Mouse (Mus musculus) gastrocnemius, adult 8-10 months (tissue): ENCODE measurements at regions not wholly inside any gene's neighbourhood (a gene's known extent, or its start where the extent isn't known, plus 50 kb on each side); places are given as distances from the start of the nearest gene placed in this dataset.
"Not testable (repeated sequence)": the region's sequence is repeated elsewhere in the genome, so short reads cannot be mapped to it uniquely, and the experiment has no call there.

ENCODE experiments used
- DNase-seq, 2 experiments: peaks; one replicate each; pipeline ENCODE4 v3.0.0; 2022; ENCODE audit warnings: low spot score in 2 of 2

DNA sequence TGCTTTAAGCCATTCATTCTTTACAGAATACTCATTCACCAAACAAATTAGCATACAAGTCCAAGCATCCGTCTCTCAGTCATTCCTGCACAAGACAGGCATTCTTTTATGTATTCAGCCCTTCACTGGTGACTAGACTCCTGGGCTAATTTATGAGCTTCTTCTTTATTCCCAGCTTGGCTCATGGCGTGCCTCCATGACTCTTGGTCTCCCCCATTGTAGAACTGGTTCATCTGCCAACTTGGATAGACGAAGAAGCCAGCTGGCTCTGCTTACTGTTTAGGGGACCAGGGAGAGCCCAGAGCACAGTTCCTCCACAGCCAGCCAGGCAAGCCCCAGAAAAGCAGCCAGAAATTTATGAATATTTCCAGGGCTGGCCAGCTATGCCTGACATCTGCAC lies 421.2 kb upstream of the N6amt1 start:
- DNase-seq, result peak; percentile 41 to 72

DNA sequence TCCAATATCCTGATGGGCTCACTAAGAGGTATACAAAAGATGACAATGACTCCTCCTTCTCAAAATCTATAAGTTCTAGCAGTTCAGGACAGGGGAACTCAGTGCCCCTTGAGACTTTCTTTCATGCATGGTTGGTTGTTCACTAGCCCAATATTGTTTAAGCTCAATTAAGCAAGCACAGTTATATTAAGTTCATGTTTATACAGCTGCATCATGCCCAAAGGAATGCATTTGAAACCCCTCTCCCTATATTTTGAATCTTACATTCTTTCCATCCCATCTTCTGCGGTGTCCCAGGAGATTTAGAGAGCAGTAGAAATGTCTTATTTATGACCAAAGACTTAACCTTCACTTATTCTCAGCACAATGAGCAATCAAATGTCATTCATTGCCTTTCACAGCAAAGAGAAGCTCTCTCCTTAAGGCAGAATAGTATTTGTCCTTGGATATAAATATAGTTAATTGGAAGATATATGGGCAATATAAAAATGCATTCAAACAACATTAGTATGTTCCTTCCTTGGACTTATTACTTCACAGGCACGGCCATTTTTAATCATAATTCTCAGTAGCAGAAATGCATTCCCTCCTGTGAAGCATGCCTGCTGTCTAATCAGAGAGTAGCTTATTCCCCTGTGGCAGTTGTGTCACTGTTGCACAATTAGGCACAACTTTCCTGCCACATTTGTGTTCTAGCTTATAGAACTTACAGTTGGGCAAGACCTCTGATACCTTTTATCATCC lies 455.8 kb upstream of the N6amt1 start:
- DNase-seq, result no peak

DNA sequence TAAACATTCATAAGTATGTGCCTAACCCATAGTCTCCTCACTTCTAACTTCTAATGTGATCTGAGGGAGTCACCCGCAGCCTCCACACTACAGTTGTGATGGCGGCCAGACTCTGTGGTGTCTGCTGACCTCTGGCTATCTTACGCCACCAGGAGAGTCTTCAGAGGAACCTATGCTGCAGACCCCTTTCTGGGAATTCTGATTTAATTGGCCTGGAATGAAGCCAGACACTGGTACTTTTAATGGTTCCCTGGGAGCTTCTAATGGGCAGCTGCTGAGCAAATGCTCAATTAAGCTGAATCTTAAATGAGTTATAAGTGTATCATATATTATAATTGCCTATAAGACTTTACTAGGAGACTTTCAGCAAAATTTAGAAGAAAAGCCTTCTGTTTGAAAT lies 459.0 kb upstream of the N6amt1 start:
- no peak for DNase-seq

DNA sequence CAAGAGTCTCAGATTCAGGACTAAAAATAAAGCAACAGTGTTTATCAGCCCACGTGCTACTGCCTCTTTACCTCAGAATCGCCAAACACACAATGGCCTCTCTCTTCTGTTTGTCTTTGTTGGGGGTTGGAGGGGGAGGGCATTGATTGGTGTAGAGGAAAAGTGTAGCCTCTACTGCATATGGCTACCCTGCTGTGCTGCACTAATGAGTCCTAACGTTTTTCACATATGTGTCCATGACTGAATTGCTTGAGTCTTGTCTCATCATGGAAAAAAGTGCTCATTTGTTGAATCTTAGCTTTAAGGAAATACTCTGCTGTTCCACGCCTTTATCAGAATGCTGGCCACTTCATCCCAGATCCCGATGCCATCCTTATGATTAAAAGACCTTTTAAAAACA lies 459.7 kb upstream of the N6amt1 start:
- no peak for DNase-seq

DNA sequence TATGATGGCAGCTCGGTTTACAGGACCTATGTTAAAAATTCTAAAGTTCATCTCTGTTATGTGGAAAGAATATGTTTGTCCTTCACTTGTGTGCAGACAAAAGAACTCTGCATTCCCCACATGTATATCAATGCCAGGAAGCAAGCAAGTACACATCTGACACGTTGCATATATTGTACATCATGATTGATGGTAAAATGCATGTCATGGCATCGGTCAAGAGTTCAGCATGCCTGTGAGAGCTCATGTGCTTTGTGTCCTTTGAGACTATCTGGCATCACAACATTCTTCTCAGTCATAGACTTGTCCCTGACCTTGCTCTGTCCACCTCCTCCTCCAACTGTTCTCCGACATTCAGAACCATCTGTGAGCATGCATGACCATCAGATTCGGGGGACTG lies 465.6 kb upstream of the N6amt1 start:
- no peak for DNase-seq

DNA sequence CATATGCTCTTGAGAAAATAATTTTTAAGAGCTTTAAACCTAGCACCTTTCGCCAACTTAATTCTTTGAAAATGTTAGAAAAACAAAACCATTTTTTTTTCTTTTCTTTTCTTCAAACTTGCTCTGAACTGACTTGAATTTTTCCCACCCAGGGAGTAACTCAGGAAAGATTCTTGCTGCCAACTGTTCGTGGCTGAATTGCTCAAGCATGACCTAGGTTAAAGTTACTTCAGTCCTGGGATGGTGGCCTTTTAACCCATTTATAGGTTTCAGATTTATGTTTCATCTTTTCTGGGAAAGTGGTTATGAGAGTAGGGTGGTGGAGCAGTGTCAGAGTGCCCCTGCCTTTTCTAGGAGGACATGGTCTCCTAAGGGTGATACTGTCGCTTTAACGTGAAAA lies 466.4 kb upstream of the N6amt1 start:
- no peak for DNase-seq

DNA sequence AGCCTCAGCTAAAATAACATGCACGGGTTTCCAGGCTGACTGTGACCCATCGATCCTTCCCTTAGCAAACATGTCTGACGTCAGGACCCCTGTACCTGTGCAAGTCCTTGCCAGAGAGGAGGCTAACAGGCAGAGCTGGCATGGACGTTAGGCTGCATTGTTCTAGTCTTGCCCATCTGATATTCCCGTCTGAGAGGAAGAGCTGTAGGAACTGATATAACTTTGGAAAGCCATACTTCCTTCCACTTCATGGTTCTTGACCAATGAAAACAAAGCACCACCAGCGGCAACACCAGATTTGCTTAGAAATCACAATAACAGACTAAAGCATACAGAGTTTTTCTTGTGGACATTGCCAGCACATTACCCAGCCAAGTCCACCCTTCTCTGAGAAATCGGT lies 470.1 kb upstream of the N6amt1 start:
- no peak for DNase-seq

DNA sequence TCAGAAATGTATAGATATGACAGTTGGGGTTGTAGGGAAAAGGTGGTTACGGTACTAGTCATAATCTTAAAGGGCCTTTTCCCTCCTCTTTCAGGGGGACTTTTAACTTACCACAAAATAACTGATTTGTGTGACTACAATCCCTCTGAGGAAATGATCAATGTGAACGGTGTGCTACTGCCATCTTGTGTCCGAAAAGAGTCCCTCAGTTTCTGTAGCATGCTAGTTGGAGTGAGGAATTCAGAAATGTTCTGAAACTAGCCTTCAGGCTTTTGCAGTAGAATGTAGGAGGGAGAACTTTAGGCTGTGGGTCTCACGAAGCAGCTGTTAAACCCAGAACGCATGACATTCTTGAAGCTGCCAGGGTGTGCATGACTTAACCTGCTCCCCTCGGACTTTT lies 471.5 kb upstream of the N6amt1 start:
- DNase-seq, result no peak

DNA sequence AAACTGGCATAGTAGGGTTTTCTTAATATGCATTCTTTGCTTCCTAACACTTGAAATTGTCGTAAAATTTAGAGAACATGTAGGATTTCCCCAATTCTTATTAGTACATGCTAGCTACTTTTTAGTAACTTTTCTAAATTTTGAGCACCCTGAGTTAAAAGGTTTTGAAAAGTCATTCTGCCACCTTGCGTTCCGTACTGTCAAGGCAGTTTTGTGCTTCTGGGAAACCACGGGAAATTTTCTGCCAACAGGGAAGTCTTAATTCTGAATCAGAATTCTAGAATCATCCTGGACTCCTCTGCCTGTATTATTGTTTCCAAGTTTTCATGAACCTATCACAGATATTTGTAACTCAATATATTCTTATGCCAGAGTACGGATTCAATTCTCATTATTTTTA lies 472.4 kb upstream of the N6amt1 start:
- DNase-seq, result no peak

DNA sequence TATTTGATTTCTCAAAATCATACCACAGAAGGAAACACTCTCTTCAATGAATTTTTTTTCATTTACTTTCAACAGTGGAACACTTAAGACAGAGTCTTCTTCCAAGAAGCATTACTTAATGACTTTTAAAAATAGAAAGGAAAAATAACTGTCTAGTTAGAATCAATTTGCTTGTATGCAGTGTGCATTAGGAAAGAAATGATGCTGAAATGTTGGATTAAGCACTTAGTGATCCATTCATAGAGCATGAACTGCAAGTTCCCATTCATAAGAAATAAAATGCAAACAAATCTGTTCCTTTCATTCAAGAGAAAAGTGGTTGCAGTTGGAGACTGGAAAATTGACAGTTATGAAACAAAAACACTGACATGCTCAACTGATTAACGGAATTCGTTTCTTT lies 493.2 kb upstream of the N6amt1 start:
- DNase-seq, result no peak

DNA sequence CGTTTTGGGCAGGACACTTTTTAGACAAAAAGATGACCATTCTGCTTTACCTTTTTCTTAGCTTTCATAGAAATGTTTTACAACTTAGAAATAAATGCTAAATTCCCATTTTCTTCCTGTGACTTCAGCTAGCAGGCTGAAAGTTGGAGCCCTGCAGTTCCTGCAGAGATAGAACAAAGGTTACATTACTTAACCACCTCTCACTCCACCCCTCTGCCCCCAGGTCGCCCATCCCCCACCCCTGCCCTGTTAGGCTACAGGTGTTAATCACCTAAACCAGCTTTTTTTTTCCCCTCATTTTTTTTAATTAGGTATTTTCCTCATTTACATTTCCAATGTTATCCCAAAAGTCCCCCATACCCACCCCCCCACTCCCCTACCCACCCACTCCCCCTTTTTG lies 498.1 kb upstream of the N6amt1 start:
- no peak for DNase-seq

DNA sequence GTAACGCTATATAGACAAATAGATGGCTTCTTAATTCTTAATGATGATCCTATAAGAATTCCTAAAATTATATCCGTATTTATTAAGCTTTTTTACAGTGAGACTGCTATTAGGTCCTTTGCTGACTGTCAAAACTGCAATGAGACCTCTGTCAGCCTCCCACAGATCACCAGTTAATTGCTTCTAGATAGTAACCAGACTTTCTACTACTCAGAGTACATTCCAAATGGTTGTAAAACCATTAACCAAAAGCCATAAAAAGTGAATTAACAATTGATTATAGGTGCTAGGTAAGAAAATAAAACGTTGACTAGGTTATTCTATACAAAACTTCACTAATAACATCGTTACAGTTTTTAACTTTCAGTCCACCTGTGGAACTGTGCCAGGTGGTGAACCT lies 498.7 kb upstream of the N6amt1 start:
- no peak for DNase-seq

DNA sequence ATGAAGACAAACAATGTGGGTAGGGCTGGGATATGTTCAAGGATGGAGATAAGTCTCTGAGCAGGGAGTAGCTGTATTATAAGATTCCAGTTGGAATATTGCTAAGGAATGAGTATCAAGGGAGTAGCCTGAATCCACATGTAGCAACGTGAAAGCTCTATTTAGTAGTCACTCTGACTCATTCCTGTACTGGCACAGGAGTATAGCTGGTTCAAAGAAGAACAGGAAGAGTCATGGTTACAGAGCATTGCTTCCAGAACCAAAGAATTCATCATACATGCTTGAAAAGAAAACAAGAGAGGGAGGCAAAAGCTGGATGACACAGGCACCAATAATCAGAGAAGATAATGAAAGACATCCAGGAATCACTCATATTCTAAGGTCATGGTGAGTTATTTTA lies 500.6 kb upstream of the N6amt1 start:
- DNase-seq, result no peak

DNA sequence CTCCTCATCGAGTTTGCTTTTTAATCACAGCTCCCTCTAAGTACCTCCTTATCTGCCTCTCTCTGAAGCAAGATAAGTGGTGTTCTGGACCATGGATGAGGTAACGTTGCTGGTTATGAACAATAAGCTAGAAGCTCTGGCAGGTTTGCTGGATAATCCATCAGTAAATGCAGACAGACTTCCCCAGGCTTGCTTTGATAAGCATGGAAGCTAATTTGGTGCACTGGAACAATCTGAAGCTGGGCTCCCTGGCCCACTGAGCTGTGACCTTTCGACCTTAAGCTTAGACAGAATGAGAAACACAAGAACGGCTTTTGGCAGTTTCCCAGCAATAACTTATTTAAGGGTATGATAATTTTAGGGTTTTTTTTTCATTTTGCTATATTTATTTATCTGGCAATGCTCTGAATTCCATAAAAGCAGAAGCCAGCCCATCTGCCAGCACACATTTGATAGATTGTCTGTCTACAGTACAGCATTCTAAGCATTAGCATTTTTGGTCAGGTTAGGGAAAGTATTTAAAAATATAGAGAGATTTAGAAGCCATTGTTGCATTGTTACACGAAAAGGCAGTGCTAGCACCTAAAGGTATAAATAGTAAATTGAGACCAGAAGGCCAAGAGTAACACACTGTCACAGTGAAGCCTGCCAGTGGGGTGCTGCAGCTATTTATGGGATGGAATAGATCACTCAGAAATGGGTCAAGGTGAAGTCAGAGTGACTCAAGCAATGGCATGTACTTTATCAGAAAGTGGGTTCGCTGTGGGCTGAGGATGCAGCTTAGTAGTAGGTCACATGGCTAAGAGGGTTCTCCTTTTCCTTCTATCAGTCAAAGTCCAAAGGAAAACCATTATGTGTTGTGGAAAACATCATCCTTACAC lies 515.3 kb upstream of the N6amt1 start:
- DNase-seq, result no peak

DNA sequence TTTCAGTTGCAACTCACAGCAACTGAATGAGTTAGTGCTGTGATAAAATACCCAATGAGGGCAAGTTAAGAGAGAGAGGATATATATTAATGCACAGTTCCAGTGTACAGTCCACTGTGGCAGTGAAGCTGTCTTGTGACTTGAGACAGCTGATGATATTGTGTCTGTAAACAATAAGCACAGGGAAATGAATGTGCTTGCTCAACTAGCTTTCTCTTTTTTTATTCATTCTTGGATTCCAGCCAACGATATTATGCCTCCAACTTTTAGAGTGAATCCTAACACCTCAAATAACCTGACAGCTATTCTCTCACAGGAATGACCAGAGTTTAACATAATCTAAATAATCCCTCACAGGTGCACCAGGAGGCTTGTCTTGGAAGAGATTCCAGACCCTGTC lies 526.3 kb upstream of the N6amt1 start:
- DNase-seq, result no peak

DNA sequence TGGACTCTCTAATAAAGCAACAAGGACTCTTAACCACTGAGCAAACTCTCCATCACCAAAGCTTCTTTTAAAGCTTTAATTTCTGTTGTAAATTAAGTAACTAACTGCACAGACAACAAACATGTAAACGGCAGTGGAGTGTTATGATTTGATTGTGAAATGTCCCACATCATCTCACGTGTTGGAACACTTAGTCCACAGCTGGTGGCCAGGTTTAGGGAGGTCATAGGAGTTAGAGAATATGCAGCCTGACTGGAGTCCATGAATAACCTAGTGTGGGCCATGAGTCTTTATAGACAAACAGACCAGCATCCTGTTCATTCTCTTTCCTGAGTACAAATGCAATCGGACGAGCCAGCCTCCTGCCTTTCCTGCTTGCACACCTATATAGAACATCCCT lies 527.3 kb upstream of the N6amt1 start:
- no peak for DNase-seq

DNA sequence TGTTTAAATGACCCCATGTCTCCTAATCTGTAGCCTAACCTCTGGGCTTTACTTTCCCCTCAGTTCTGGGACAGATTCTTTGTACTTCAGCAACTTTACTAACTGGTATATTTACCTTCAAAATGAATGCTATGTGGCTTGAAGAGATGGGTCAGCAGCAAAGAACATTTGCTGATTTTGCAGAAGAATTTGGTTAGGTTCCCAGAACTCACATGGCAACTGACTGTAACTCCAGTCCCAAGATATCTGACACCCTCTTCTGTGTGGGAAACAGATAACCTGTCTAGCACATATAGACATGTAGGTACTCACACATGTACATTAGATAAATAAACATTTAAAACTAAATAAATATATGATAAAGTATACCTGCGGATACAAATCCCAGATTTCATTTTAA lies 530.5 kb upstream of the N6amt1 start:
- no peak for DNase-seq

DNA sequence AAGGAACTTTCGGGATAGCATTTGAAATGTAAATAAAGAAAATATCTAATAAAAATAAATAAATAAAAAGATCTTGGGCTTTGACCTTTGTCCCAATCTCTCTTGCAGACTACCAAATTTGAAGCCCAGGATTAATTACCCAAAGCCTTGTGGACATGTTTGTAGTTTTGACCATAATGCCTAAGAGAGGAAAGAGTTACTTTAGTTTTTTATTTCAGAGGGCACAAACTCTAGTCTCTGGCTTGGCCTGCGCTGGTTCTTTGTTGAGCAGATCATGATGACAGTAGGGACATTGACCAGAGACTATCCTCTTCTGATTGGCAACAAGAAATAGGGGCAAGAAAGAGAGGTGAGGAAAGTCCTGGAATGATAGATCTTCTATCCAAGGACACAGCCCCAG lies 532.4 kb upstream of the N6amt1 start:
- no peak for DNase-seq

DNA sequence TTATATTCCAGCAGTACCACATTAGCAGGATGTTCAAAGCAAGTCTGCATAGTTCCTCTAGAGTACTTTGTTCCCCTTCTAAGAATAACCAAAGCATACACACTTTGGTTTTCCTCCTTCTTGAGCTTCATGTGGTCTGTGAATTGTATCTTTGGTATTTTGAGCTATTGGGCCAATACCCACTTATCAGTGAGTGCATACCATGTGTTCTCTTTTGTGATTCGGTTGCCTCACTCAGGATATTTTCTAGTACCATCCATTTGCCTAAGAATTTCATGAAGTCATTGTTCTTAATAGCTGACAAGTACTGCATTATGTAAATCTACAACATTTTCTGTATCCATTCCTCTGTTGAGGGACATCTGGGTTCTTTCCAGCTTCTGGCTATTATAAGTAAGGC lies 535.3 kb upstream of the N6amt1 start:
- DNase-seq, result not testable (repeated sequence)

DNA sequence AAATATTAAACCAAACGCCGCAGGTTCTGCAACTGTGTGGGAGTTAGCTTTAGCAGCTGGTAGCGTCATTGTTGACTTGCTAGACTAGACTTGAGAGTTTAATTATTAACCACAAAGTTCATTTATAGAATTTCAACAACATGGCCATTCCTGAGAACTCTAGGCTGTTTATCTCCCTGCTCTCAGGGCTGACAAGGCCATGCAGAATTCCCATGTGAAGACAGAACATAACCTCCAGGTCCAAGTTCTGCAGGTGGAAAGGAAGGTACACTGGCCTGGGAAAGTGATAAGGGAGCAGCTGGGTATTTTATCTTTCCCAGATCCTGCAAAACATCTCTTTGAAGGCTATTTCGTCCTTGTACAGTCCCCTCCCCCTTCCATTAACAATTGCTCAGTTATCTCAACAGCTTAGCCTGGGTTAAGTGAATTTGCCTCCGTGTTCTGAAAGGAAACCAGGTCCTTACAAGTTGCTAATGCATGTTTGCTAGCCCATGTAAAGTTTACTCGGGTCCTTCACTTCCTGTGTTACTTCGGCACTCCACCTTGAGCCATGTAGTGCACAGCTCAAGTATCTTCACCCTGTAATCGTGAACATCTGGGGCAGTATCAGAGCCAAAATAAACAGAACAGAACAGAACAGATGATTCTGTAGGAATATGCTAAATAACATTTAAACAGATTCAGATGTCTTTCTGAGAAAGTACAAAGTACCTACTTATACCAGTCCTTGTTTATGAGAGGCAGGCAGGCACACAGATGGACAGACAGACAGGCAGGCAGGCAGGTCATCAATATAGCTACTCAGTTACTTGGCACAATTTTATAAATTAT lies 537.0 kb upstream of the N6amt1 start:
- DNase-seq, result no peak

DNA sequence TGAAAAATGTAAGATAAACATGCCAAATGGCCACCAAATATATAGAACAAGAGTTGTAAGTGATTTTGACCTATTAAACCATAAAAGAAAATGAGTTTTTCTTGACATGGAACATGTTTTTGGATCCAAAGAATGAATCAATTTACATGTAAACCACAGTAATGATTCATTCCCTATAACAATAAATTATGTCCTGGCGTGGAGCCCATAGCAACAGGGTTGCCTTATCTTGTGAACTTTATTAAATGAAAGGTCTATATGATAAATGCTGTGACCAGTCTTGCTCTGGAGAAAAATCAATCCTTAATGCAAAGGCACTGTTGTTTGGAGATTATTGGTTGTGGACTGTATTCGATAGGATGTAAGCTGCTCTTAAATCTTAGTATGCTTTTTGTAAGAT lies 538.0 kb upstream of the N6amt1 start:
- no peak for DNase-seq

DNA sequence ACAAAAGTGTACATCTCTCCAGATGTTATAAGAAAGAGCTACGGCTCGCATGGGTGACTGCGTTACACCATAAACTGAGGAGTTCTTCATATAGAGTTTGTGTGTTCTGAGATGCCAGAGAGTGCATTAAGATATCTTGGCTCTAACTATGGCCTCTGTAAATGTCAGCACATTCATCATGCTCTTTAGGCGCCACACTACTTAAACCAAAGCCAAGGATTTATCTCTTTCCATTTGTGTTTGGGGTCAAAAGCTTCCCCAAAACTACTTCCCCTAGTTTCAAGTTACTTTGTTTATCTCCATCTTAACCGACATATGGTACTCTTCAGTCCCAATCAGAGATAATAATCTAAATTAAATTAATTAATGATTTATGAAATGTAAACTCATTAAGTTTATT lies 541.3 kb upstream of the N6amt1 start:
- no peak for DNase-seq
